Mouse (Mus musculus): ENCODE measurements around the gene Ten1. TPM values are rescaled to one million over a fixed set of nuclear protein-coding genes. Genes with fewer than 3 reads are reported as not detected.

Gene Ten1
- polyA plus RNA-seq, 1 experiment from 2014 or later: 82.0 TPM

GRCm38 (mm10) chr11:116237742-116238395, 39.2 kb downstream of the Ten1 start, which contains the start of gene Evpl:
Gene Evpl, minus strand, starts transcription at chr11:116238077.
- Histone ChIP-seq H3K27me3 (ENCODE audit: control insufficient read depth, insufficient read depth, low read depth, low read length) (peaks cover 11% of the 10 kb centered on the region; the same call in 1 of the 2 replicates), H3K4me3 (ENCODE audit: low read depth, low read length) (no peak within 1 kb of the TSS), H3K9ac (ENCODE audit: low read depth, low read length) (no peak within 1 kb of the TSS), H3K9me3 (replicated peaks; ENCODE audit: control insufficient read depth, low read length, poor library complexity, severe bottlenecking) (no peaks in the 10 kb centered on the region), H3K27ac (ENCODE audit: low read length) (no peak within 1 kb of the TSS), H3K36me3 (ENCODE audit: control insufficient read depth, insufficient read depth, low read length) (no peaks in the 10 kb centered on the region), H3K4me2 (ENCODE audit: low read length) (peak within 1 kb of the TSS; percentile 19; the same call in 1 of the 2 replicates), H3K4me1 (ENCODE audit: control insufficient read depth, insufficient read depth, low read length) (no peaks in the 10 kb centered on the region)
- no peak for ATAC-seq
- 14% methylated on average over 29 of the region's 31 CpGs for WGBS

GRCm38 (mm10) chr11:116239797-116240196, 41.1 kb downstream of the Ten1 start:
- Histone ChIP-seq H3K4me3 (ENCODE audit: low read depth, low read length) (no peak overlapping the region), H3K4me2 (ENCODE audit: low read length) (no peak overlapping the region), H3K27ac (ENCODE audit: low read length) (no peak overlapping the region), H3K9me3 (replicated peaks; ENCODE audit: control insufficient read depth, low read length, poor library complexity, severe bottlenecking) (no peaks in the 10 kb centered on the region), H3K36me3 (ENCODE audit: control insufficient read depth, insufficient read depth, low read length) (peaks cover 5% of the 10 kb centered on the region), H3K27me3 (ENCODE audit: control insufficient read depth, insufficient read depth, low read depth, low read length) (peaks cover 11% of the 10 kb centered on the region; the same call in 1 of the 2 replicates), H3K9ac (ENCODE audit: low read depth, low read length) (no peak overlapping the region), H3K4me1 (ENCODE audit: control insufficient read depth, insufficient read depth, low read length) (no peaks in the 10 kb centered on the region)
- 9% methylated on average over 7 of the region's 7 CpGs for WGBS
- ATAC-seq: no peak

GRCm38 (mm10) chr11:116241744-116242235, 43.1 kb downstream of the Ten1 start:
- H3K9me3 ChIP-seq (replicated peaks; ENCODE audit: control insufficient read depth, low read length, poor library complexity, severe bottlenecking): no peaks in the 10 kb centered on the region
- peaks cover 24% of the 10 kb centered on the region for H3K36me3 ChIP-seq (ENCODE audit: control insufficient read depth, insufficient read depth, low read length)
- H3K27ac ChIP-seq (ENCODE audit: low read length): no peak overlapping the region
- 53% methylated on average over 12 of the region's 12 CpGs for WGBS
- H3K4me3 ChIP-seq (ENCODE audit: low read depth, low read length): no peak overlapping the region
- peaks cover 11% of the 10 kb centered on the region; the same call in 1 of the 2 replicates for H3K27me3 ChIP-seq (ENCODE audit: control insufficient read depth, insufficient read depth, low read depth, low read length)
- H3K4me2 ChIP-seq (ENCODE audit: low read length): no peak overlapping the region
- H3K9ac ChIP-seq (ENCODE audit: low read depth, low read length): no peak overlapping the region
- no peak for ATAC-seq
- H3K4me1 ChIP-seq (ENCODE audit: control insufficient read depth, insufficient read depth, low read length): no peaks in the 10 kb centered on the region

GRCm38 (mm10) chr11:116244580-116244979, 45.9 kb downstream of the Ten1 start:
- Histone ChIP-seq H3K9me3 (replicated peaks; ENCODE audit: control insufficient read depth, low read length, poor library complexity, severe bottlenecking) (no peaks in the 10 kb centered on the region), H3K27ac (ENCODE audit: low read length) (no peak overlapping the region), H3K27me3 (ENCODE audit: control insufficient read depth, insufficient read depth, low read depth, low read length) (no peaks in the 10 kb centered on the region), H3K4me3 (ENCODE audit: low read depth, low read length) (no peak overlapping the region), H3K4me1 (ENCODE audit: control insufficient read depth, insufficient read depth, low read length) (no peaks in the 10 kb centered on the region), H3K36me3 (ENCODE audit: control insufficient read depth, insufficient read depth, low read length) (peaks cover 39% of the 10 kb centered on the region), H3K4me2 (ENCODE audit: low read length) (no peak overlapping the region), H3K9ac (ENCODE audit: low read depth, low read length) (no peak overlapping the region)
- ATAC-seq: no peak
- 89% methylated on average over 8 of the region's 8 CpGs for WGBS

- Histone ChIP-seq H3K36me3 (ENCODE audit: control insufficient read depth, insufficient read depth, low read length) (peaks cover 46% of the 10 kb centered on the region), H3K4me2 (ENCODE audit: low read length) (no peak overlapping the region), H3K27ac (ENCODE audit: low read length) (no peak overlapping the region), H3K4me3 (ENCODE audit: low read depth, low read length) (no peak overlapping the region), H3K9ac (ENCODE audit: low read depth, low read length) (no peak overlapping the region), H3K27me3 (ENCODE audit: control insufficient read depth, insufficient read depth, low read depth, low read length) (no peaks in the 10 kb centered on the region), H3K9me3 (replicated peaks; ENCODE audit: control insufficient read depth, low read length, poor library complexity, severe bottlenecking) (no peaks in the 10 kb centered on the region), H3K4me1 (ENCODE audit: control insufficient read depth, insufficient read depth, low read length) (no peaks in the 10 kb centered on the region)
- WGBS: 73% methylated on average over 6 of the region's 6 CpGs
- ATAC-seq: no peak
Observed at GRCm38 (mm10) chr11:116245616-116246015, 47.0 kb downstream of the Ten1 start.

GRCm38 (mm10) chr11:116247502-116248222, 49.0 kb downstream of the Ten1 start:
- 88% methylated on average over 14 of the region's 14 CpGs for whole genome bisulfite sequencing

GRCm38 (mm10) chr11:116250898-116251297, 52.2 kb downstream of the Ten1 start:
- peaks cover 68% of the 10 kb centered on the region for H3K36me3 ChIP-seq (ENCODE audit: control insufficient read depth, insufficient read depth, low read length)
- H3K9ac ChIP-seq (ENCODE audit: low read depth, low read length): no peak overlapping the region
- WGBS: 94% methylated on average over 8 of the region's 8 CpGs
- H3K4me1 ChIP-seq (ENCODE audit: control insufficient read depth, insufficient read depth, low read length): no peaks in the 10 kb centered on the region
- no peaks in the 10 kb centered on the region for H3K9me3 ChIP-seq (replicated peaks; ENCODE audit: control insufficient read depth, low read length, poor library complexity, severe bottlenecking)
- no peak for ATAC-seq
- no peak overlapping the region for H3K4me2 ChIP-seq (ENCODE audit: low read length)
- no peak overlapping the region for H3K4me3 ChIP-seq (ENCODE audit: low read depth, low read length)
- H3K27me3 ChIP-seq (ENCODE audit: control insufficient read depth, insufficient read depth, low read depth, low read length): no peaks in the 10 kb centered on the region
- H3K27ac ChIP-seq (ENCODE audit: low read length): no peak overlapping the region

More at GRCm38 (mm10) chr11:116247502-116248222, 49.0 kb downstream of the Ten1 start:
- ATAC-seq: no peak
- Histone ChIP-seq H3K27ac (ENCODE audit: low read length) (no peak overlapping the region), H3K9me3 (replicated peaks; ENCODE audit: control insufficient read depth, low read length, poor library complexity, severe bottlenecking) (no peaks in the 10 kb centered on the region), H3K9ac (ENCODE audit: low read depth, low read length) (no peak overlapping the region), H3K36me3 (ENCODE audit: control insufficient read depth, insufficient read depth, low read length) (peaks cover 65% of the 10 kb centered on the region), H3K27me3 (ENCODE audit: control insufficient read depth, insufficient read depth, low read depth, low read length) (no peaks in the 10 kb centered on the region), H3K4me2 (ENCODE audit: low read length) (no peak overlapping the region), H3K4me1 (ENCODE audit: control insufficient read depth, insufficient read depth, low read length) (no peaks in the 10 kb centered on the region), H3K4me3 (ENCODE audit: low read depth, low read length) (no peak overlapping the region)

- Histone ChIP-seq H3K4me1 (ENCODE audit: control insufficient read depth, insufficient read depth, low read length) (no peaks in the 10 kb centered on the region), H3K27ac (ENCODE audit: low read length) (no peak overlapping the region)
- 79% methylated on average over 3 of the region's 3 CpGs for WGBS
Observed at GRCm38 (mm10) chr11:116253076-116253600, 54.5 kb downstream of the Ten1 start.

GRCm38 (mm10) chr11:116254627-116255026, 56.0 kb downstream of the Ten1 start:
- H3K4me1 ChIP-seq (ENCODE audit: control insufficient read depth, insufficient read depth, low read length): no peaks in the 10 kb centered on the region
- no peaks in the 10 kb centered on the region for H3K27me3 ChIP-seq (ENCODE audit: control insufficient read depth, insufficient read depth, low read depth, low read length)
- WGBS: 94% methylated on average over 9 of the region's 9 CpGs
- no peak for ATAC-seq
- H3K9me3 ChIP-seq (replicated peaks; ENCODE audit: control insufficient read depth, low read length, poor library complexity, severe bottlenecking): no peaks in the 10 kb centered on the region
- no peak overlapping the region for H3K27ac ChIP-seq (ENCODE audit: low read length)
- H3K4me3 ChIP-seq (ENCODE audit: low read depth, low read length): no peak overlapping the region
- H3K4me2 ChIP-seq (ENCODE audit: low read length): no peak overlapping the region
- H3K9ac ChIP-seq (ENCODE audit: low read depth, low read length): no peak overlapping the region
- peaks cover 55% of the 10 kb centered on the region for H3K36me3 ChIP-seq (ENCODE audit: control insufficient read depth, insufficient read depth, low read length)

More at GRCm38 (mm10) chr11:116253076-116253600, 54.5 kb downstream of the Ten1 start:
- Histone ChIP-seq H3K4me3 (ENCODE audit: low read depth, low read length) (no peak overlapping the region), H3K9me3 (replicated peaks; ENCODE audit: control insufficient read depth, low read length, poor library complexity, severe bottlenecking) (no peaks in the 10 kb centered on the region), H3K4me2 (ENCODE audit: low read length) (no peak overlapping the region), H3K9ac (ENCODE audit: low read depth, low read length) (no peak overlapping the region), H3K27me3 (ENCODE audit: control insufficient read depth, insufficient read depth, low read depth, low read length) (no peaks in the 10 kb centered on the region), H3K36me3 (ENCODE audit: control insufficient read depth, insufficient read depth, low read length) (peaks cover 55% of the 10 kb centered on the region)
- no peak for ATAC-seq

Data from midbrain, embryonic 16.5 days (tissue).